Mouse (Mus musculus) thymus, postnatal 14 days (tissue): ENCODE measurements around the gene Comtd1.

ENCODE experiments used
- DNase-seq: peaks from one replicate; pipeline ENCODE4 v3.0.0; 2021

Gene Comtd1

GRCm38 (mm10) chr14:21801624-21802023 is 47.2 kb downstream of the Comtd1 start:
- DNase-seq = no peak

DNA sequence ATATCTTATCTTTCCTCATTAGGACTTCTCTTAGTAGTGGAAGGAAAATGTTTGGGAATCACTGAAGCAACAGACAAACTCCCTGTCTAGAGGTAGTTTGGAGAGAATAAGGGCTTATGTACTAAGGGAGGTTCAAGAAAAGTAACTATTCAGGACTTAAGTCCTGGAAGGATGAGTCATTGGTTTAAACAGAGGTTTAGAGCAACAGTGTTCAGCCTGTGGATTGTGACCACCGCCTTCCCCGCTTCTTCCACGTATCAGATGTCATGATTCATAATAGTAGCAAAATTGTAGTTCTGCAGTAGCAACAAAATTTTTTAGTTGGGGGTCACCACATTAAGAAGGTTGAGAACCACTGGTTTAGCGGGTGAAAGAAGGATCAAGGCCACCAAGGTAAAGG is 48.1 kb downstream of the Comtd1 start:
- DNase-seq = no peak
